Mouse (Mus musculus): ENCODE results near the gene Irf7. TPM values are rescaled to one million over a fixed set of nuclear protein-coding genes. Genes with fewer than 3 reads are reported as not detected.
"Not testable (repeated sequence)": the region's sequence is repeated elsewhere in the genome, so short reads cannot be mapped to it uniquely, and the experiment has no call there.

The Irf7 gene
- polyA plus RNA-seq, 1 experiment, result 60.3 TPM

- H3K27ac ChIP-seq (ENCODE audit: control insufficient read depth, insufficient read depth, low read depth, low read length, poor library complexity), result peak overlapping the region; percentile 79
- H3K4me3 ChIP-seq (replicated peaks; ENCODE audit: control insufficient read depth, low read depth, low read length), result peak overlapping the region; percentile 49
- H3K4me1 ChIP-seq (ENCODE audit: control insufficient read depth, insufficient read depth, low read length), result peaks cover 6% of the 10 kb centered on the region
- TF ChIP-seq POLR2A (IDR thresholded peaks at IDR 0.05; ENCODE audit: borderline replicate concordance, control insufficient read depth, low read depth, low read length) (no peak), CTCF (IDR thresholded peaks at IDR 0.05; ENCODE audit: control insufficient read depth, insufficient read depth, low read length) (no peak)
- WGBS, result 3% methylated on average over 24 of the region's 24 CpGs
Observed at GRCm38 (mm10) chr7:141268466-141269272, 2.4 kb upstream of the Irf7 start.

GRCm38 (mm10) chr7:141265411-141265738 is 906 bp downstream of the Irf7 start:
- WGBS, result 23% methylated on average over 11 of the region's 11 CpGs
- H3K4me1 ChIP-seq (ENCODE audit: control insufficient read depth, insufficient read depth, low read length), result peaks cover 6% of the 10 kb centered on the region
- TF ChIP-seq CTCF (IDR thresholded peaks at IDR 0.05; ENCODE audit: control insufficient read depth, insufficient read depth, low read length) (no peak; the same call in 1 of the 2 replicates), POLR2A (IDR thresholded peaks at IDR 0.05; ENCODE audit: borderline replicate concordance, control insufficient read depth, low read depth, low read length) (no peak)
- H3K4me3 ChIP-seq (replicated peaks; ENCODE audit: control insufficient read depth, low read depth, low read length), result peak overlapping the region; percentile 81
- peak overlapping the region; percentile 57 for H3K27ac ChIP-seq (ENCODE audit: control insufficient read depth, insufficient read depth, low read depth, low read length, poor library complexity)

DNA sequence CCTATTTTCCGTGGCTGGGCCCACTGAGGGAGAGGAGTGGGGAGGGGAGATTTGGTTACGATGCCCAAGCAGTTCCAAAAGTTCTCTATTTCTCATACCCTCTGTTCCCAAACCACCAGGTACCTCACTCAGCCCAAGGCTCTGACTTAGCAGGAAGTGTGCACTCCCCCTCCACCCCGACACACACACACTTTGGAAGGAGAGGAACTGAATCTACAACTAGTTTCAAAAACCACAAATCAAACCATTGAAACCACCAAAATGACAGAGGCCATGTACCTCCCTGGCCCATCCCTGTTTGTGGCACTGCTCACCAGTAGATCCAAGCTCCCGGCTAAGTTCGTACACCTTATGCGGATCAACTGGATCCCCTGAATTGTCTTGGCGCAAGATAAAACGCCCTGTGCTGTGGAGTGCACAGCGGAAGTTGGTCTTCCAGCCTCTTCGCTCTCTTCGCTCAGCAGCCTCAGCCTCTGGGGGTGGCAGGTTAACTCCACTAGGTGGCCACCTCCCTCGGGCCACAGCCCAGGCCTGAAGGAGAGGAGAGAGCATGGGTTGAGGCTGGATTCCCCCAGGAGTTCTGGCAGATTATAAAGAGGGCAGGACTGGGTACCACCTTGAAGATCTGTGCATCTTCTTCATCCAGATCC is 1.4 kb downstream of the Irf7 start:
- TF ChIP-seq CTCF (IDR thresholded peaks at IDR 0.05; ENCODE audit: control insufficient read depth, insufficient read depth, low read length) (peak; percentile 79), POLR2A (IDR thresholded peaks at IDR 0.05; ENCODE audit: borderline replicate concordance, control insufficient read depth, low read depth, low read length) (no peak; the same call in 1 of the 2 replicates)
- Histone ChIP-seq H3K27ac (ENCODE audit: control insufficient read depth, insufficient read depth, low read depth, low read length, poor library complexity) (peak overlapping the region; percentile 57), H3K4me1 (ENCODE audit: control insufficient read depth, insufficient read depth, low read length) (peaks cover 6% of the 10 kb centered on the region), H3K4me3 (replicated peaks; ENCODE audit: control insufficient read depth, low read depth, low read length) (peak overlapping the region; percentile 81)
- 3% methylated on average over 12 of the region's 12 CpGs for WGBS

DNA sequence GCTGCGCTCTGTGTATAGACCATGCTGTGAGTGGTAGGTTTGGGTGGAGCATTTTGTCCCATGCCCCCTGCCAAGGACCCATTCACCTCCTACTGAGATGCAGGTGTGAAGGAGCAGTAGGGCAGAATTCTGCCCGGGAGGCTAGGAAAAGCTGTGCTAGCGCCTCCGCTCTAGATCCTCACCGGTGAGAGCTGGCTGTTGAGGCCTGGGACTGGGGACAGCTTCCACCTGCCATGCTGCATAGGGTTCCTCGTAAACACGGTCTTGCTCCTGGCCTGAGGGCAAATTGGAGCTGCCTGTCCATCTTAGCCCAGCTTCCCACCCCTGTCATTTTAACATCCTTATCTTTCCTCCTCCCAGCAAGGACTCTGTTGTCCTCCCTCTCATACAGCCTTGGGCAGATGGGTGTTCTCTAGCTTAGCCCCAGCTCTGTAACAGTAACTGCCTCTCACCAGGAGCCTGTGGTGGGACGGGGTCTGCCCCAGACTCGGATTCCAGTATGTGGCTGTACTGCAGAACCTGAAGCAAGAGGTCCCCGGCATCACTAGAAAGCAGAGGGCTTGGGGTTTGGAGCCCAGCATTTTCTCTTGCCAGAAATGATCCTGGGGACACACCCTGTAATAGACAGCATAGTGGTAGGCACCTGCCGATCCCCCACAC is 2.1 kb downstream of the Irf7 start:
- 80% methylated on average over 11 of the region's 11 CpGs for WGBS
- H3K4me1 ChIP-seq (ENCODE audit: control insufficient read depth, insufficient read depth, low read length), result peaks cover 5% of the 10 kb centered on the region
- no peak overlapping the region for H3K27ac ChIP-seq (ENCODE audit: control insufficient read depth, insufficient read depth, low read depth, low read length, poor library complexity)
- H3K4me3 ChIP-seq (replicated peaks; ENCODE audit: control insufficient read depth, low read depth, low read length), result peak overlapping the region; percentile 81
- TF ChIP-seq CTCF (IDR thresholded peaks at IDR 0.05; ENCODE audit: control insufficient read depth, insufficient read depth, low read length) (no peak), POLR2A (IDR thresholded peaks at IDR 0.05; ENCODE audit: borderline replicate concordance, control insufficient read depth, low read depth, low read length) (no peak)

- Histone ChIP-seq H3K4me3 (replicated peaks; ENCODE audit: control insufficient read depth, low read depth, low read length) (no peak overlapping the region), H3K4me1 (ENCODE audit: control insufficient read depth, insufficient read depth, low read length) (peaks cover 4% of the 10 kb centered on the region), H3K27ac (ENCODE audit: control insufficient read depth, insufficient read depth, low read depth, low read length, poor library complexity) (no peak overlapping the region; the same call in 1 of the 2 replicates)
- 92% methylated on average over 13 of the region's 13 CpGs for WGBS
- no peak for TF ChIP-seq CTCF (IDR thresholded peaks at IDR 0.05; ENCODE audit: control insufficient read depth, insufficient read depth, low read length)
- TF ChIP-seq POLR2A (IDR thresholded peaks at IDR 0.05; ENCODE audit: borderline replicate concordance, control insufficient read depth, low read depth, low read length), result no peak
Observed at GRCm38 (mm10) chr7:141263640-141264039, 2.6 kb downstream of the Irf7 start.

DNA sequence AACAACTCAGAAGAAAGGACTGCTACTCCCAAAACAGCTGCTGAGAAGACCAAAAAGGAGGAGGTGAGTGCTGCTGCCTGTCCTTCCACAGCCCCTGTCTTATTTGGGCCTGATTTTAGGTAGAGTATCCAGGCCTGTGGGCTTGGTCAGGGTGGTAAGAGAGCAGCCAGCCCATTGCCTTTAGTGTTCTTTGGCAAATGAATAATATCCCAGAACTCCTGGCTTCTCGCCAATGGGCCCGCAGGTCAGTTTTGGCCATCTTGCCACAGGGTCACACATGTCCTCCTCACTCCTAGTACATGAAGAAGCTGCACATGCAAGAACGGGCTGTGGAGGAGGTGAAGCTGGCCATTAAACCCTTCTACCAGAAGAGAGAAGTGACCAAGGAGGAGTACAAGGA is 4.8 kb downstream of the Irf7 start:
- Histone ChIP-seq H3K27ac (ENCODE audit: control insufficient read depth, insufficient read depth, low read depth, low read length, poor library complexity) (no peak overlapping the region), H3K4me1 (ENCODE audit: control insufficient read depth, insufficient read depth, low read length) (peaks cover 2% of the 10 kb centered on the region), H3K4me3 (replicated peaks; ENCODE audit: control insufficient read depth, low read depth, low read length) (no peak overlapping the region)
- no peak for TF ChIP-seq POLR2A (IDR thresholded peaks at IDR 0.05; ENCODE audit: borderline replicate concordance, control insufficient read depth, low read depth, low read length)
- no peak for TF ChIP-seq CTCF (IDR thresholded peaks at IDR 0.05; ENCODE audit: control insufficient read depth, insufficient read depth, low read length)
- 90% methylated on average over 3 of the region's 3 CpGs for WGBS

- Histone ChIP-seq H3K4me1 (ENCODE audit: control insufficient read depth, insufficient read depth, low read length) (no peaks in the 10 kb centered on the region), H3K27ac (ENCODE audit: control insufficient read depth, insufficient read depth, low read depth, low read length, poor library complexity) (no peak overlapping the region), H3K4me3 (replicated peaks; ENCODE audit: control insufficient read depth, low read depth, low read length) (no peak overlapping the region)
- WGBS, result 78% methylated on average over 10 of the region's 10 CpGs
- TF ChIP-seq CTCF (IDR thresholded peaks at IDR 0.05; ENCODE audit: control insufficient read depth, insufficient read depth, low read length) (no peak), POLR2A (IDR thresholded peaks at IDR 0.05; ENCODE audit: borderline replicate concordance, control insufficient read depth, low read depth, low read length) (no peak)
Observed at GRCm38 (mm10) chr7:141256159-141256558, 10.1 kb downstream of the Irf7 start.

- not testable (repeated sequence) for H3K4me3 ChIP-seq (replicated peaks; ENCODE audit: control insufficient read depth, low read depth, low read length); H3K27ac ChIP-seq (ENCODE audit: control insufficient read depth, insufficient read depth, low read depth, low read length, poor library complexity); H3K4me1 ChIP-seq (ENCODE audit: control insufficient read depth, insufficient read depth, low read length)
- 84% methylated on average over 4 of the region's 4 CpGs for WGBS
Observed at GRCm38 (mm10) chr7:141250486-141250885, 15.8 kb downstream of the Irf7 start.

Measured in bone marrow, adult 2 months (tissue).